ENCODE assay signal across 9 mouse cellular contexts in genomic region chr16:5050251-5051110, GRCm38 (mm10). TPM values are rescaled to one million over a fixed set of nuclear protein-coding genes. Genes with fewer than 3 reads are reported as not detected.
DNase-seq lines count a peak whose midpoint lies in the region; ATAC-seq and TF ChIP-seq lines count a peak whose summit lies in the region.
"Had no signal": no experiment of that assay in that cellular context is flagged by ENCODE, and none has a peak within 500 bp of the region (broad histone marks: within the 10 kb centered on the region; RNA-seq: fewer than 3 reads in every experiment).

No protein-coding gene starts in this region.

- H3K27me3 ChIP-seq in heart, embryonic 16.5 days (ENCODE audit: control insufficient read depth, insufficient read depth, low read length), result no peaks in the 10 kb centered on the region
- no peaks in the 10 kb centered on the region for H3K27me3 ChIP-seq in lung, embryonic 14.5 days (ENCODE audit: insufficient read depth, low read length)
- H3K27me3 ChIP-seq in neural tube, embryonic 15.5 days (replicated peaks), result no peaks in the 10 kb centered on the region

- H3K4me2 ChIP-seq in heart, embryonic 16.5 days (ENCODE audit: low read depth, low read length), result peak overlapping the region; percentile 80
- H3K4me2 ChIP-seq in lung, embryonic 14.5 days, result peak overlapping the region; percentile 95
- H3K4me2 ChIP-seq in neural tube, embryonic 15.5 days, result peak overlapping the region; percentile 94

- H3K4me1 ChIP-seq in heart, embryonic 16.5 days (ENCODE audit: control insufficient read depth, insufficient read depth, low read length), result peaks cover 22% of the 10 kb centered on the region
- no peaks in the 10 kb centered on the region; the same call in 1 of the 2 replicates for H3K4me1 ChIP-seq in lung, embryonic 14.5 days (ENCODE audit: insufficient read depth)
- peaks cover 42% of the 10 kb centered on the region for H3K4me1 ChIP-seq in neural tube, embryonic 15.5 days

- peak overlapping the region; percentile 98 for H3K4me3 ChIP-seq in heart, embryonic 16.5 days (ENCODE audit: low read length)
- peak overlapping the region; percentile 97 for H3K4me3 ChIP-seq in lung, embryonic 14.5 days (ENCODE audit: low read depth, low read length)
- H3K4me3 ChIP-seq in neural tube, embryonic 15.5 days (replicated peaks), result peak overlapping the region; percentile 98

- WGBS in heart, embryonic 16.5 days, result under 1% methylated on average over 78 of the region's 78 CpGs
- WGBS in lung, embryonic 14.5 days, result under 1% methylated on average over 68 of the region's 78 CpGs
- WGBS in neural tube, embryonic 15.5 days, result under 1% methylated on average over 72 of the region's 78 CpGs

- H3K9ac ChIP-seq in heart, embryonic 16.5 days (ENCODE audit: low read length), result peak overlapping the region; percentile 97
- peak overlapping the region; percentile 85 for H3K9ac ChIP-seq in lung, embryonic 14.5 days
- H3K9ac ChIP-seq in neural tube, embryonic 15.5 days (replicated peaks), result peak overlapping the region; percentile 88

- H3K9me3 ChIP-seq in heart, embryonic 16.5 days (replicated peaks; ENCODE audit: control insufficient read depth, low read length), result no peaks in the 10 kb centered on the region
- no peaks in the 10 kb centered on the region for H3K9me3 ChIP-seq in lung, embryonic 14.5 days (ENCODE audit: low read depth, low read length)
- no peaks in the 10 kb centered on the region for H3K9me3 ChIP-seq in neural tube, embryonic 15.5 days (replicated peaks)

- peak; percentile 67 for ATAC-seq in erythroid progenitor cell, adult 5-6 weeks (replicated peaks; ENCODE audit: low FRiP score, poor library complexity, severe bottlenecking)
- peak; percentile 66 for ATAC-seq in heart, embryonic 16.5 days (replicated peaks; ENCODE audit: extremely low read depth, insufficient read depth, low FRiP score)
- peak; percentile 78 for ATAC-seq in lung, embryonic 14.5 days (ENCODE audit: insufficient read depth)
- peak; percentile 70 for ATAC-seq in neural tube, embryonic 15.5 days (ENCODE audit: low FRiP score)

- peak overlapping the region; percentile 100 for H3K27ac ChIP-seq in heart, embryonic 16.5 days (ENCODE audit: low read length)
- peak overlapping the region; percentile 98 for H3K27ac ChIP-seq in lung, embryonic 14.5 days (ENCODE audit: low read depth)
- peak overlapping the region; percentile 97 for H3K27ac ChIP-seq in neural tube, embryonic 15.5 days (replicated peaks)

- peaks cover 22% of the 10 kb centered on the region for H3K36me3 ChIP-seq in heart, embryonic 16.5 days (ENCODE audit: control insufficient read depth, insufficient read depth)
- peaks cover 37% of the 10 kb centered on the region for H3K36me3 ChIP-seq in lung, embryonic 14.5 days (ENCODE audit: insufficient read depth)
- peaks cover 28% of the 10 kb centered on the region for H3K36me3 ChIP-seq in neural tube, embryonic 15.5 days

- DNase-seq in CD8-positive naive resting alpha-beta T cell, adult 2 months (ENCODE audit: low read depth in 2 of 2, low spot score in 2 of 2), result peak; percentile 85
- peak; percentile 88 for DNase-seq in brain, adult 2 months (ENCODE audit: low read depth, low spot score)
- peak; percentile 83 to 92 for DNase-seq in kidney, postnatal 4 days
- DNase-seq in lung, embryonic 14.5 days, result peak; percentile 86
- peak; percentile 45 for DNase-seq in testis, postnatal 14 days (ENCODE audit: low spot score)

- TF ChIP-seq CTCF in lung, embryonic 14.5 days (IDR thresholded peaks at IDR 0.05; ENCODE audit: low read depth), result no peak

RNA-seq across cellular contexts. Expression of gene Ubn1, which starts 0.6 kb away (rescaled TPM):
- 28.1 and 41.8 TPM in 2 replicates for total RNA-seq in erythroid progenitor cell, adult 5-6 weeks (2015; ENCODE audit: low replicate concordance)
- 50.9 and 75.1 TPM in 2 replicates for total RNA-seq in erythroid progenitor cell, adult 5-6 weeks (2017; ENCODE audit: low replicate concordance)
- 13.4 and 14.0 TPM in 2 replicates for polyA plus RNA-seq in heart, embryonic 16.5 days (2015; fragmentation: Nextera tagmentation; extraction: Ambion mirVana)
- 27.0 and 27.3 TPM in 2 replicates for polyA plus RNA-seq in lung, embryonic 14.5 days (2014; fragmentation: Nextera tagmentation; extraction: Ambion mirVana)
- polyA plus RNA-seq in neural tube, embryonic 15.5 days (2015; fragmentation: Nextera tagmentation; extraction: Ambion mirVana), result 11.1 and 14.6 TPM in 2 replicates

RNA-seq across cellular contexts. Expression of gene Glyr1, which starts 0.8 kb away (rescaled TPM):
- 28.8 and 47.8 TPM in 2 replicates for total RNA-seq in erythroid progenitor cell, adult 5-6 weeks (2015; ENCODE audit: low replicate concordance)
- 45.9 and 49.9 TPM in 2 replicates for total RNA-seq in erythroid progenitor cell, adult 5-6 weeks (2017; ENCODE audit: low replicate concordance)
- polyA plus RNA-seq in heart, embryonic 16.5 days (2015; fragmentation: Nextera tagmentation; extraction: Ambion mirVana), result 90.5 and 95.8 TPM in 2 replicates
- polyA plus RNA-seq in lung, embryonic 14.5 days (2014; fragmentation: Nextera tagmentation; extraction: Ambion mirVana), result 112 and 117 TPM in 2 replicates
- 170 and 172 TPM in 2 replicates for polyA plus RNA-seq in neural tube, embryonic 15.5 days (2015; fragmentation: Nextera tagmentation; extraction: Ambion mirVana)

RNA-seq across cellular contexts. Expression of gene Rogdi, which starts 37.1 kb away (rescaled TPM):
- total RNA-seq in erythroid progenitor cell, adult 5-6 weeks (2015; ENCODE audit: low replicate concordance), result 13.0 and 19.7 TPM in 2 replicates
- 4.9 and 10.9 TPM in 2 replicates for total RNA-seq in erythroid progenitor cell, adult 5-6 weeks (2017; ENCODE audit: low replicate concordance)
- 55.1 and 58.9 TPM in 2 replicates for polyA plus RNA-seq in heart, embryonic 16.5 days (2015; fragmentation: Nextera tagmentation; extraction: Ambion mirVana)
- 53.5 and 59.9 TPM in 2 replicates for polyA plus RNA-seq in lung, embryonic 14.5 days (2014; fragmentation: Nextera tagmentation; extraction: Ambion mirVana)
- polyA plus RNA-seq in neural tube, embryonic 15.5 days (2015; fragmentation: Nextera tagmentation; extraction: Ambion mirVana), result 158 and 170 TPM in 2 replicates

RNA-seq across cellular contexts. Expression of gene Smim22, which starts 43.4 kb away (rescaled TPM):
- not detected in 2 replicates for total RNA-seq in erythroid progenitor cell, adult 5-6 weeks (2015; ENCODE audit: low replicate concordance)
- not detected in 2 replicates for total RNA-seq in erythroid progenitor cell, adult 5-6 weeks (2017; ENCODE audit: low replicate concordance)
- 3.5 and 5.4 TPM in 2 replicates for polyA plus RNA-seq in heart, embryonic 16.5 days (2015; fragmentation: Nextera tagmentation; extraction: Ambion mirVana)
- polyA plus RNA-seq in lung, embryonic 14.5 days (2014; fragmentation: Nextera tagmentation; extraction: Ambion mirVana), result 13.5 and 15.8 TPM in 2 replicates
- polyA plus RNA-seq in neural tube, embryonic 15.5 days (2015; fragmentation: Nextera tagmentation; extraction: Ambion mirVana), result 0.47 and 10.6 TPM in 2 replicates
- total RNA-seq: layer of hippocampus, postnatal 14 days had no signal

RNA-seq across cellular contexts. Expression of gene Sept12, which starts 52.8 kb away (rescaled TPM):
- not detected in 2 replicates for total RNA-seq in erythroid progenitor cell, adult 5-6 weeks (2015; ENCODE audit: low replicate concordance)
- 0.39 TPM in 1 of 2 replicates, not detected in the other for total RNA-seq in erythroid progenitor cell, adult 5-6 weeks (2017; ENCODE audit: low replicate concordance)
- polyA plus RNA-seq in heart, embryonic 16.5 days (2015; fragmentation: Nextera tagmentation; extraction: Ambion mirVana), result not detected in 2 replicates
- 0.14 and 0.20 TPM in 2 replicates for polyA plus RNA-seq in lung, embryonic 14.5 days (2014; fragmentation: Nextera tagmentation; extraction: Ambion mirVana)
- polyA plus RNA-seq in neural tube, embryonic 15.5 days (2015; fragmentation: Nextera tagmentation; extraction: Ambion mirVana), result not detected in 2 replicates
- total RNA-seq: layer of hippocampus, postnatal 14 days had no signal

Comparison
In these comparisons a context has a peak if more than half of its experiments do, and no peak if none do; other contexts are left out.
1. Peak in every context shown above with its lines: DNase-seq, ATAC-seq, H3K4me3 ChIP-seq and H3K27ac ChIP-seq.